Mouse (Mus musculus): ENCODE data around the gene Tenm4. TPM values are rescaled to one million over a fixed set of nuclear protein-coding genes. Genes with fewer than 3 reads are reported as not detected.
A peak's percentile ranks its signal among the peaks of the same experiment; 100 is the strongest.

Gene Tenm4
- polyA plus RNA-seq, 1 experiment from 2014 or later = 48.9 TPM

GRCm38 (mm10) chr7:96661352-96662169, 490.5 kb downstream of the Tenm4 start:
- ATAC-seq (no peak), DNase-seq (ENCODE audit: low spot score) (no peak)
- 58% methylated on average over 12 of the region's 12 CpGs for WGBS
- no peak overlapping the region for H3K4me3 ChIP-seq (ENCODE audit: low read depth, low read length)
- no peaks in the 10 kb centered on the region for H3K36me3 ChIP-seq (ENCODE audit: control insufficient read depth, insufficient read depth, low read length)
- no peak overlapping the region for H3K9ac ChIP-seq (ENCODE audit: low read length)
- peaks cover 24% of the 10 kb centered on the region for H3K4me1 ChIP-seq (ENCODE audit: control insufficient read depth, insufficient read depth, low read length)
- peaks cover 2% of the 10 kb centered on the region; the same call in 1 of the 2 replicates for H3K27me3 ChIP-seq (replicated peaks; ENCODE audit: control insufficient read depth, insufficient read depth, low read length)
- H3K27ac ChIP-seq (ENCODE audit: low read depth, low read length) = no peak overlapping the region
- no peaks in the 10 kb centered on the region for H3K9me3 ChIP-seq (replicated peaks; ENCODE audit: control insufficient read depth, low read length)
- no peak overlapping the region for H3K4me2 ChIP-seq (ENCODE audit: low read length)

GRCm38 (mm10) chr7:96663336-96663735, 492.3 kb downstream of the Tenm4 start:
- H3K36me3 ChIP-seq (ENCODE audit: control insufficient read depth, insufficient read depth, low read length) = no peaks in the 10 kb centered on the region
- 0 out of 2 replicates have a peak overlapping the region, but pooled peaks have one; percentile 39 for H3K27ac ChIP-seq (ENCODE audit: low read depth, low read length)
- peaks cover 17% of the 10 kb centered on the region for H3K4me1 ChIP-seq (ENCODE audit: control insufficient read depth, insufficient read depth, low read length)
- no peak overlapping the region for H3K4me2 ChIP-seq (ENCODE audit: low read length)
- 57% methylated on average over 7 of the region's 7 CpGs for WGBS
- ATAC-seq (no peak), DNase-seq (ENCODE audit: low spot score) (no peak)
- no peak overlapping the region for H3K4me3 ChIP-seq (ENCODE audit: low read depth, low read length)
- no peak overlapping the region for H3K9ac ChIP-seq (ENCODE audit: low read length)
- peaks cover 3% of the 10 kb centered on the region; the same call in 1 of the 2 replicates for H3K27me3 ChIP-seq (replicated peaks; ENCODE audit: control insufficient read depth, insufficient read depth, low read length)
- no peaks in the 10 kb centered on the region for H3K9me3 ChIP-seq (replicated peaks; ENCODE audit: control insufficient read depth, low read length)

- DNase-seq (ENCODE audit: low spot score) = no peak
- Histone ChIP-seq H3K27ac (ENCODE audit: low read depth, low read length) (no peak overlapping the region), H3K4me2 (ENCODE audit: low read length) (no peak overlapping the region), H3K9ac (ENCODE audit: low read length) (no peak overlapping the region), H3K36me3 (ENCODE audit: control insufficient read depth, insufficient read depth, low read length) (no peaks in the 10 kb centered on the region), H3K27me3 (replicated peaks; ENCODE audit: control insufficient read depth, insufficient read depth, low read length) (peaks cover 3% of the 10 kb centered on the region; the same call in 1 of the 2 replicates), H3K9me3 (replicated peaks; ENCODE audit: control insufficient read depth, low read length) (no peaks in the 10 kb centered on the region), H3K4me3 (ENCODE audit: low read depth, low read length) (no peak overlapping the region), H3K4me1 (ENCODE audit: control insufficient read depth, insufficient read depth, low read length) (peaks cover 17% of the 10 kb centered on the region)
- ATAC-seq = no peak
- 86% methylated on average over 8 of the region's 8 CpGs for WGBS
These were observed 495.4 kb downstream of the Tenm4 start for GRCm38 (mm10) chr7:96666366-96666896.

GRCm38 (mm10) chr7:96667688-96668087, 496.6 kb downstream of the Tenm4 start:
- Histone ChIP-seq H3K9ac (ENCODE audit: low read length) (no peak overlapping the region), H3K27me3 (replicated peaks; ENCODE audit: control insufficient read depth, insufficient read depth, low read length) (peaks cover 3% of the 10 kb centered on the region; the same call in 1 of the 2 replicates), H3K4me1 (ENCODE audit: control insufficient read depth, insufficient read depth, low read length) (peaks cover 26% of the 10 kb centered on the region), H3K4me2 (ENCODE audit: low read length) (no peak overlapping the region), H3K36me3 (ENCODE audit: control insufficient read depth, insufficient read depth, low read length) (no peaks in the 10 kb centered on the region), H3K4me3 (ENCODE audit: low read depth, low read length) (no peak overlapping the region), H3K9me3 (replicated peaks; ENCODE audit: control insufficient read depth, low read length) (no peaks in the 10 kb centered on the region), H3K27ac (ENCODE audit: low read depth, low read length) (no peak overlapping the region)
- ATAC-seq (no peak), DNase-seq (ENCODE audit: low spot score) (no peak)
- 90% methylated on average over 6 of the region's 6 CpGs for WGBS

GRCm38 (mm10) chr7:96670095-96670494, 499.0 kb downstream of the Tenm4 start:
- 60% methylated on average over 3 of the region's 3 CpGs for WGBS
- Histone ChIP-seq H3K36me3 (ENCODE audit: control insufficient read depth, insufficient read depth, low read length) (no peaks in the 10 kb centered on the region), H3K27ac (ENCODE audit: low read depth, low read length) (no peak overlapping the region), H3K4me2 (ENCODE audit: low read length) (no peak overlapping the region), H3K9me3 (replicated peaks; ENCODE audit: control insufficient read depth, low read length) (no peaks in the 10 kb centered on the region), H3K27me3 (replicated peaks; ENCODE audit: control insufficient read depth, insufficient read depth, low read length) (peaks cover 3% of the 10 kb centered on the region; the same call in 1 of the 2 replicates), H3K9ac (ENCODE audit: low read length) (no peak overlapping the region), H3K4me1 (ENCODE audit: control insufficient read depth, insufficient read depth, low read length) (peaks cover 29% of the 10 kb centered on the region), H3K4me3 (ENCODE audit: low read depth, low read length) (no peak overlapping the region)
- no peak for ATAC-seq
- no peak for DNase-seq (ENCODE audit: low spot score)

- 0 out of 2 replicates have a peak overlapping the region, but pooled peaks have one; percentile 21 for H3K4me2 ChIP-seq (ENCODE audit: low read length)
- no peak overlapping the region for H3K9ac ChIP-seq (ENCODE audit: low read length)
- no peak overlapping the region for H3K4me3 ChIP-seq (ENCODE audit: low read depth, low read length)
- no peaks in the 10 kb centered on the region for H3K36me3 ChIP-seq (ENCODE audit: control insufficient read depth, insufficient read depth, low read length)
- peaks cover 29% of the 10 kb centered on the region for H3K4me1 ChIP-seq (ENCODE audit: control insufficient read depth, insufficient read depth, low read length)
- H3K9me3 ChIP-seq (replicated peaks; ENCODE audit: control insufficient read depth, low read length) = no peaks in the 10 kb centered on the region
- ATAC-seq (peak; percentile 89), DNase-seq (ENCODE audit: low spot score) (peak; percentile 91)
- H3K27me3 ChIP-seq (replicated peaks; ENCODE audit: control insufficient read depth, insufficient read depth, low read length) = no peaks in the 10 kb centered on the region
- H3K27ac ChIP-seq (ENCODE audit: low read depth, low read length) = peak overlapping the region; percentile 61; the same call in 1 of the 2 replicates
- 2% methylated on average over 6 of the region's 6 CpGs for WGBS
These were observed 501.4 kb downstream of the Tenm4 start for GRCm38 (mm10) chr7:96672322-96672914.

GRCm38 (mm10) chr7:96677082-96677481, 506.0 kb downstream of the Tenm4 start:
- Histone ChIP-seq H3K4me1 (ENCODE audit: control insufficient read depth, insufficient read depth, low read length) (peaks cover 19% of the 10 kb centered on the region), H3K36me3 (ENCODE audit: control insufficient read depth, insufficient read depth, low read length) (no peaks in the 10 kb centered on the region), H3K27me3 (replicated peaks; ENCODE audit: control insufficient read depth, insufficient read depth, low read length) (no peaks in the 10 kb centered on the region), H3K4me2 (ENCODE audit: low read length) (no peak overlapping the region), H3K4me3 (ENCODE audit: low read depth, low read length) (no peak overlapping the region), H3K9ac (ENCODE audit: low read length) (no peak overlapping the region), H3K9me3 (replicated peaks; ENCODE audit: control insufficient read depth, low read length) (no peaks in the 10 kb centered on the region), H3K27ac (ENCODE audit: low read depth, low read length) (no peak overlapping the region)
- no peak for ATAC-seq
- peak; percentile 52 for DNase-seq (ENCODE audit: low spot score)
- 76% methylated on average over 2 of the region's 2 CpGs for WGBS

GRCm38 (mm10) chr7:96678236-96678635, 507.2 kb downstream of the Tenm4 start:
- H3K27me3 ChIP-seq (replicated peaks; ENCODE audit: control insufficient read depth, insufficient read depth, low read length) = no peaks in the 10 kb centered on the region
- H3K4me1 ChIP-seq (ENCODE audit: control insufficient read depth, insufficient read depth, low read length) = peaks cover 8% of the 10 kb centered on the region; the same call in 1 of the 2 replicates
- H3K4me2 ChIP-seq (ENCODE audit: low read length) = no peak overlapping the region
- WGBS = 89% methylated on average over 4 of the region's 4 CpGs
- H3K36me3 ChIP-seq (ENCODE audit: control insufficient read depth, insufficient read depth, low read length) = no peaks in the 10 kb centered on the region
- no peak overlapping the region for H3K9ac ChIP-seq (ENCODE audit: low read length)
- DNase-seq (ENCODE audit: low spot score) (no peak), ATAC-seq (no peak)
- no peak overlapping the region for H3K4me3 ChIP-seq (ENCODE audit: low read depth, low read length)
- H3K9me3 ChIP-seq (replicated peaks; ENCODE audit: control insufficient read depth, low read length) = no peaks in the 10 kb centered on the region
- H3K27ac ChIP-seq (ENCODE audit: low read depth, low read length) = no peak overlapping the region
